Mouse (Mus musculus) adrenal gland, postnatal 25 days (tissue): ENCODE results near the gene Timeless. TPM values are rescaled to one million over a fixed set of nuclear protein-coding genes. Genes with fewer than 3 reads are reported as not detected.

Experiments used
- DNase-seq: peaks from one replicate; pipeline ENCODE4 v3.0.0; 2021; ENCODE audit warnings: mixed read lengths
- total RNA-seq: library from RNA; stranded (reverse); gene quantifications from 2 replicates; pipeline ENCODE4 v1.2.3, GENCODE M21; 2021

Gene Timeless
- total RNA-seq, 1 experiment from 2014 or later: 20.7 TPM

DNA sequence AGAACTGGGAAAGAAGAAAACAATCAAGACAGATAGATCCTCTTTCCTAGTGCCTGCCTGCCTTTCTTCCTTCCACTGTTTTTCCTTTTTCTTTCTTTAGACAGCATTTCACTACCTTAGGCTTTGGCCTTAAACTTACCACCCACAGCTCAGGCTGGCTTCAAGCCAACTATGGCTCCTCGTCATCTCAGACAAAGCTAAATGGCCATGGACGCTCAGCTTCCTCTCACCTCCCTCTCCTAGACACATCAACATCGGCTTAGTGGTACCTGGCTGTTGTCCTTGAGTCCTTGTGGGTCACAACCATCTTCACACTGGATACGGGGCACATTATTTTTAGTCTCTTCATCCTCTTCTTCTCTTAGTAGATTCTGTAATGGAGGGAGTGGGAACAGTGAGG lies 65.4 kb downstream of the Timeless start:
- DNase-seq: peak; percentile 49

DNA sequence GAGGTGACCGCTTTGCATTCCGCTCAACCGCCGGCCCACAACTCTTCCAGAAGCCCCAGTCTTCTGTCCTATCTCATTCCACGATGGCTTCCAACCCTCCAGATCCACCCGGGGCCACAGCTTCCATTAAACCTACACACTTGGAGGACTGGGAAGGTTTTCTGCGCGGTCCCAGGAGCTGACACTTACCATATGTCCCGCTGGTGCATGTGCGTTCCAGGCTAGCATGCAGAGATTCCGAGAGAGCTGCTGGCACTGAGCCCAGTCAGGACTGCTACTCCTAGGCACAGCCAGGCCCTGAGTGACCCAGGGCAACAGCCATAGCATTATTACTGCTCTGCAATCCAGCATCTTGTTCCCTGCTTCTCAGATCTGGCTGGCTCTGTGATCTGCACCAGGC lies 65.8 kb downstream of the Timeless start:
- DNase-seq: peak; percentile 37

DNA sequence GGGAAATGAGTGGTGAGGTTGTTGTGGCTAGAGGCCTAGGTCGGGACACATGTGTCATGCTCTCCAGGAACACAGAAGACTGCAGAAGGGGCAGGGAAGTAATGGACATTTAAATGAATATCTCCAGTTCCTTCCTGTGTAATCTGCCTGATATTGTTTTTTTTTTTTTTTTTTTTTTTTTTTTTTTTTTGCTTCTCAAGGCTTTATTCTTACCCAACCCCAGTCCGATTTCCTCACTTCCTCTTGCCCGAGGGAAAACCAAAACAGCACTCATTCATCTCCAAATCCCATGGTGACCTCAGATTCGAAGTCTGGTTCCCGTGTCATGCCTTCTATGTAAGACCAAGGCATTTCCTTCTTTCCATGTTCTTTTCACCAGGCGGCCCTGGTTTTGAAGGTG lies 66.4 kb downstream of the Timeless start:
- no peak for DNase-seq

DNA sequence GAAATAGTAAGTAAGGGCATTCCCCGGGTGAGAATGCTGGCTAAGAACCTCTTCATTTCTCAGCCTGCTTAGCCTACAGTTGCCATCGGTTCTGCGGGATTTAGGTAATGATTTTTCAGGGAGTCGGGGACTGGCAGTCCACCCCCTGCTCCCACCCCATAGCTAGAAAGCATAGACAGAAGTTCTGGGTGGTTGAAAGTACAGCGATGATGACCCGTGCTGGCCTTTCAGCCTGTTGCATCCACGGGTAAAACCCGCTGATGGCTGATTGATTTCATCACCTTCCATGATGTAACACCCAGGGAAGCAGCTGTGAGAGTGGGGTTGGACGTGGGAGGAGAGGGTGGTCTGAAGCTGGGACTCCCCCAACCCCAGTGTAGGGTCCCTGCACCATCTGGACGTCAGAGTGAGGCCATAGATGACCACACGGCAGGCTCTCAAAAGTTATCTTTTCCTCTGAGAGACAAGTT lies 66.9 kb downstream of the Timeless start, which contains the start of gene Il23a:
Gene Il23a, minus strand, starts transcription at position 51 of the 470 bp plus-strand sequence.
- DNase-seq: no peak

DNA sequence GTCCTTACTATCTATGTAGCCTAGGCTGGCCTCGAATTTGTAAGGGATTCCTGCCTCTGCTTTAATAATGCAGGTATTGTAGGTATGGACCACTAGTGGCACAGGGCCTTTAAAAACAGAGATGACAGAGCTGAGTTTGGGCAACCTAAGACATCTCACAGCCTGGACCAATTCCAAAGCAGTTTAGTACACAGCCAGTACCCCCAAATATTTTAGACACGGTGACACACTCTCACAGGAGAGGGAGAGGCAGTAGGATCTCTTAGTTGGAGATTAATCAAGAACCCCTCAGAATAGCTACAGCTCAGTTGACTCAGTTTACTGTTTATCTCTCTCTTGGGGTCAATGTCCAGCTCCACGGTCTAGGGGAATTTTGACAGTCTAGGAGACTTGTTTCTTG lies 70.5 kb downstream of the Timeless start:
- DNase-seq: no peak

Other genes with a start within 250 kb of the Timeless start
- 1.1 TPM in 1 of 2 replicates, not detected in the other for gene Hsd17b6, start 224.5 kb upstream of the Timeless start, total RNA-seq
- 6.6 and 6.8 TPM in 2 replicates for gene Prim1, start 216.9 kb upstream of the Timeless start, total RNA-seq
- gene Naca, start 196.5 kb upstream of the Timeless start, total RNA-seq: 566 and 612 TPM in 2 replicates
- 167 and 204 TPM in 2 replicates for gene Ptges3, start 173.1 kb upstream of the Timeless start, total RNA-seq
- gene Atp5b, start 148.8 kb upstream of the Timeless start, total RNA-seq: 2,437 and 2,492 TPM in 2 replicates
- 52.2 and 73.2 TPM in 2 replicates for gene Baz2a, start 140.5 kb upstream of the Timeless start, total RNA-seq
- gene Rbms2, start 51.8 kb upstream of the Timeless start, total RNA-seq: 84.6 and 85.7 TPM in 2 replicates
- 1.3 and 5.5 TPM in 2 replicates for gene Gls2, start 37.6 kb upstream of the Timeless start, total RNA-seq
- 15.3 and 18.0 TPM in 2 replicates for gene Spryd4, start 20.3 kb upstream of the Timeless start, total RNA-seq
- gene Mip, start 6.2 kb upstream of the Timeless start, total RNA-seq: not detected in 2 replicates
- gene Apon, start 22.0 kb downstream of the Timeless start, total RNA-seq: 0.30 and 2.8 TPM in 2 replicates
- gene Apof, start 36.6 kb downstream of the Timeless start, total RNA-seq: 9.7 and 10.0 TPM in 2 replicates
- gene Stat2, start 38.5 kb downstream of the Timeless start, total RNA-seq: 37.2 and 52.6 TPM in 2 replicates
- gene Il23a, start 66.7 kb downstream of the Timeless start, total RNA-seq: not detected in 2 replicates
- 28.9 and 32.7 TPM in 2 replicates for gene Pan2, start 71.3 kb downstream of the Timeless start, total RNA-seq
- gene Cnpy2, start 90.4 kb downstream of the Timeless start, total RNA-seq: 164 and 206 TPM in 2 replicates
- gene Cs, start 105.7 kb downstream of the Timeless start, total RNA-seq: 287 and 317 TPM in 2 replicates
- 74.4 and 80.2 TPM in 2 replicates for gene Coq10a, start 136.9 kb downstream of the Timeless start, total RNA-seq
- 72.3 and 75.1 TPM in 2 replicates for gene Ankrd52, start 145.1 kb downstream of the Timeless start, total RNA-seq
- gene Slc39a5, start 169.2 kb downstream of the Timeless start, total RNA-seq: not detected in 2 replicates
- gene Nabp2, start 179.4 kb downstream of the Timeless start, total RNA-seq: 74.6 and 75.0 TPM in 2 replicates
- gene Rnf41, start 179.6 kb downstream of the Timeless start, total RNA-seq: 35.9 and 44.4 TPM in 2 replicates
- 107 and 125 TPM in 2 replicates for gene Smarcc2, start 227.2 kb downstream of the Timeless start, total RNA-seq